8 mouse cellular contexts compared by ENCODE assay signal in the genomic region with DNA sequence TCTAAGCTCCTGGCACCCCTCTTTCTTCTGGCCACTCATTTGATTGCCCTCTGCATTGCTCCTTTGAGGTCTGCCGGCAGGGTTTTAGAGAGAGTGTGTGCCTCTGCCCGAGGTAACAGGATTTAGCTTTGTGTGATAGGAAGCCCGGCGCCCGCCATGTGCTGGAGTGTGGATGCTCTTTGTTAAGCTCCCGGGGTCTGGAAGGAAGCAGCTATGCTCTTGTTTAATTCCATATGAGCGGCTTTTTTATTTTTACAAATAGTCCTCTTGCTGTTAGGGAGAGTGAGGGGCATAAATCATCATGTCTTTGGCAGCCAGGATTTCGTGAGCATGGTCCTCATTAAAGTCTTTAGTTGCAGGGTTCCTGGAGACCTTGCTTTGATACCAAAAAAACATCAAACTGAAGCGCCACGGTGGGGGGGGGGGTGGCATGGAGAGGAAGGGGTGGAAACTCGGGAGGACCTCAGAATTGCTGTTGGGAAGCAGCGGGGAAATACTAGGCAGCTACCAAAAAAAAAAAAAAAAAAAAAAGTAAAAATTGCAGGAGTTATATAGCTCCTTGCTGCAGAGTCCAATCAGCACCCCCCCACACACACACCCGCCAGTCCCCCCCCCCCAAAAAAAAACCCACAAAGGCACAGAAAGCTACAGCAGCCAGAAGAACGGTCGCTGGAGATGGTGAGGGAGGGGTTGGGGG.
DNase-seq lines count a peak whose midpoint lies in the region; ATAC-seq and TF ChIP-seq lines count a peak whose summit lies in the region.

No protein-coding gene starts in this region.

- peak overlapping the region; percentile 79 for H3K27ac ChIP-seq in forebrain, embryonic 11.5 days (ENCODE audit: low read depth, low read length)
- H3K27ac ChIP-seq in small intestine, adult 2 months (ENCODE audit: insufficient read depth, low read depth, low read length), result no peak overlapping the region
- H3K27ac ChIP-seq in left cerebral cortex, adult 2 months, result no peak overlapping the region

- peak overlapping the region; percentile 55 for H3K4me2 ChIP-seq in forebrain, embryonic 11.5 days (ENCODE audit: low read depth, low read length, severe bottlenecking)

- H3K9ac ChIP-seq in forebrain, embryonic 11.5 days (ENCODE audit: low read length), result peak overlapping the region; percentile 67

- peak; percentile 7 for DNase-seq in left cerebral cortex, postnatal 4 days
- no peak for DNase-seq in left cerebral cortex, postnatal 10 days (ENCODE audit: extremely low spot score in 1 of 2, low spot score in 2 of 2)
- peak; percentile 85 for DNase-seq in forebrain, embryonic 11.5 days (ENCODE audit: low spot score)
- DNase-seq in liver, result peak; percentile 10
- DNase-seq in left cerebral cortex, adult 18-20 months (ENCODE audit: low spot score in 2 of 2), result no peak
- no peak for DNase-seq in kidney, postnatal 25 days
- no peak for DNase-seq in left cerebral cortex, adult 2 months (ENCODE audit: extremely low spot score in 1 of 2, low spot score in 2 of 2)

- peak overlapping the region; percentile 21 for H3K4me3 ChIP-seq in forebrain, embryonic 11.5 days (ENCODE audit: low read depth, low read length)
- peak overlapping the region; percentile 45 for H3K4me3 ChIP-seq in small intestine, adult 2 months (ENCODE audit: low read depth, low read length)
- no peak overlapping the region; the same call in 1 of the 2 replicates for H3K4me3 ChIP-seq in left cerebral cortex, adult 2 months

- ATAC-seq in forebrain, embryonic 11.5 days (replicated peaks; ENCODE audit: low FRiP score), result peak; percentile 66

- intact Hi-C loops in left cerebral cortex, postnatal 4 days (cut with DNase I), result no loop called here
- intact Hi-C loops in left cerebral cortex, postnatal 10 days (cut with DNase I), result no loop called here
- intact Hi-C loops in left cerebral cortex, adult 2 months (cut with DNase I), result no loop called here

- TF ChIP-seq CTCF in small intestine, adult 2 months (IDR thresholded peaks at IDR 0.05; ENCODE audit: extremely low read depth, insufficient read length, insufficient replicate concordance, low read depth, low read length), result no peak
- no peak for TF ChIP-seq CTCF in left cerebral cortex, adult 2 months (IDR thresholded peaks at IDR 0.05)

- H3K4me1 ChIP-seq in forebrain, embryonic 11.5 days (replicated peaks; ENCODE audit: control insufficient read depth, insufficient read depth, low read length), result peaks cover 8% of the 10 kb centered on the region; the same call in 1 of the 2 replicates
- H3K4me1 ChIP-seq in small intestine, adult 2 months (ENCODE audit: control insufficient read depth, insufficient read depth, insufficient read length, low read length), result no peaks in the 10 kb centered on the region

- under 1% methylated on average over 15 of the region's 15 CpGs for WGBS in forebrain, embryonic 11.5 days
- WGBS in small intestine, adult 2 months, result 29% methylated on average over 15 of the region's 15 CpGs

- no peaks in the 10 kb centered on the region for H3K27me3 ChIP-seq in forebrain, embryonic 11.5 days (ENCODE audit: control insufficient read depth, insufficient read depth, low read length)
- no peaks in the 10 kb centered on the region for H3K27me3 ChIP-seq in small intestine, adult 2 months (ENCODE audit: control insufficient read depth, insufficient read depth, low read length)

- H3K9me3 ChIP-seq in forebrain, embryonic 11.5 days (ENCODE audit: control insufficient read depth, low read length), result no peaks in the 10 kb centered on the region

- TF ChIP-seq POLR2A in small intestine, adult 2 months (IDR thresholded peaks at IDR 0.05; ENCODE audit: low read depth, low read length), result no peak

- no peaks in the 10 kb centered on the region for H3K36me3 ChIP-seq in forebrain, embryonic 11.5 days (ENCODE audit: control insufficient read depth, insufficient read depth, low read length)
- no peaks in the 10 kb centered on the region for H3K36me3 ChIP-seq in small intestine, adult 2 months (ENCODE audit: control insufficient read depth, insufficient read depth, low read length)

Comparison
In these comparisons a context has a peak if more than half of its experiments do, and no peak if none do; other contexts are left out.
1. DNase-seq: peak in left cerebral cortex, postnatal 4 days (single experiment), forebrain, embryonic 11.5 days (single experiment) and liver (single experiment); none in left cerebral cortex, postnatal 10 days (0 of 2), left cerebral cortex, adult 18-20 months (0 of 2), kidney, postnatal 25 days (0 of 2) and left cerebral cortex, adult 2 months (0 of 2).